Comparison of ENCODE assay signal across 23 mouse cellular contexts in genomic region chr9:80465381-80465780, GRCm38 (mm10). TPM values are rescaled to one million over a fixed set of nuclear protein-coding genes. Genes with fewer than 3 reads are reported as not detected.
"Had no signal": no experiment of that assay in that cellular context is flagged by ENCODE, and none has a peak within 500 bp of the region (broad histone marks: within the 10 kb centered on the region; RNA-seq: fewer than 3 reads in every experiment).

Gene Impg1 (minus strand): TSS chr9:80465481.

- H3K27ac ChIP-seq: liver, embryonic 12.5 days; liver, embryonic 14.5 days; macrophage; midbrain, embryonic 13.5 days; midbrain, embryonic 15.5 days; neural tube, embryonic 12.5 days; stomach, embryonic 15.5 days; stomach, postnatal 0 days had no signal

- H3K36me3 ChIP-seq: liver, embryonic 12.5 days; midbrain, embryonic 13.5 days; midbrain, embryonic 15.5 days; neural tube, embryonic 12.5 days; stomach, embryonic 15.5 days had no signal

- H3K4me1 ChIP-seq: liver, embryonic 12.5 days; megakaryocyte, embryonic 14.5 days; midbrain, embryonic 13.5 days; midbrain, embryonic 15.5 days; neural tube, embryonic 12.5 days; stomach, embryonic 15.5 days had no signal

- H3K9me3 ChIP-seq: liver, embryonic 12.5 days; midbrain, embryonic 13.5 days; midbrain, embryonic 15.5 days; neural tube, embryonic 12.5 days; stomach, embryonic 15.5 days had no signal

- ATAC-seq: liver, embryonic 12.5 days; midbrain, embryonic 13.5 days; midbrain, embryonic 15.5 days had no signal

- DNase-seq: lung, adult 18-20 months; lung, embryonic 14.5 days; lung, postnatal 10 days; lung, postnatal 36 days; right cerebral cortex, postnatal 25 days; thymus, adult 2 months; thymus, postnatal 25 days; thymus, postnatal 4 days had no signal

- H3K27me3 ChIP-seq: liver, embryonic 12.5 days; megakaryocyte, embryonic 14.5 days; midbrain, embryonic 13.5 days; midbrain, embryonic 15.5 days; neural tube, embryonic 12.5 days; stomach, embryonic 15.5 days had no signal

- H3K9ac ChIP-seq: liver, embryonic 12.5 days; liver, embryonic 14.5 days; lung, embryonic 14.5 days; midbrain, embryonic 13.5 days; midbrain, embryonic 15.5 days; neural tube, embryonic 12.5 days; stomach, embryonic 15.5 days had no signal

- H3K4me3 ChIP-seq: liver, embryonic 12.5 days; megakaryocyte, embryonic 14.5 days; midbrain, embryonic 13.5 days; midbrain, embryonic 15.5 days; neural tube, embryonic 12.5 days; stomach, embryonic 15.5 days had no signal

- H3K4me2 ChIP-seq: liver, embryonic 12.5 days; lung, embryonic 14.5 days; midbrain, embryonic 11.5 days; midbrain, embryonic 13.5 days; midbrain, embryonic 15.5 days; neural tube, embryonic 12.5 days; stomach, embryonic 15.5 days had no signal

RNA-seq across cellular contexts. Expression of gene Impg1, which starts in this region (rescaled TPM):
- polyA plus RNA-seq: liver, embryonic 12.5 days; liver, embryonic 14.5 days; liver, embryonic 16.5 days; macrophage; midbrain, embryonic 11.5 days; midbrain, embryonic 13.5 days; midbrain, embryonic 15.5 days; midbrain, postnatal 0 days; neural tube, embryonic 12.5 days; neural tube, embryonic 14.5 days; spleen, adult 2 months; urinary bladder, adult 2 months had no signal
